Comparison of ENCODE assay signal across 24 mouse cellular contexts in genomic region chr5:133645696-133646195, GRCm38 (mm10).
DNase-seq lines count a peak whose midpoint lies in the region; ATAC-seq and TF ChIP-seq lines count a peak whose summit lies in the region.
"Had no signal": no experiment of that assay in that cellular context is flagged by ENCODE, and none has a peak within 500 bp of the region (broad histone marks: within the 10 kb centered on the region; RNA-seq: fewer than 3 reads in every experiment).

No protein-coding gene starts in this region.

- no peaks in the 10 kb centered on the region for H3K36me3 ChIP-seq in midbrain, embryonic 11.5 days (ENCODE audit: control insufficient read depth, insufficient read depth, low read length)
- H3K36me3 ChIP-seq in midbrain, embryonic 10.5 days = no peaks in the 10 kb centered on the region
- H3K36me3 ChIP-seq: embryonic facial prominence, embryonic 13.5 days; embryonic facial prominence, embryonic 15.5 days; forebrain, embryonic 10.5 days; forebrain, embryonic 12.5 days had no signal

- no peak for ATAC-seq in midbrain, embryonic 11.5 days (ENCODE audit: low FRiP score)
- ATAC-seq: activated CD4-positive, CD25-positive, alpha-beta regulatory T cell, adult 4 months; forebrain, embryonic 16.5 days; Patski had no signal

- no peaks in the 10 kb centered on the region for H3K9me3 ChIP-seq in midbrain, embryonic 11.5 days (ENCODE audit: control insufficient read depth, low read length)
- no peaks in the 10 kb centered on the region for H3K9me3 ChIP-seq in midbrain, embryonic 10.5 days (replicated peaks)
- H3K9me3 ChIP-seq: embryonic facial prominence, embryonic 13.5 days; embryonic facial prominence, embryonic 15.5 days had no signal

- no peak for TF ChIP-seq CTCF in brain, embryonic 14.5 days (IDR thresholded peaks at IDR 0.05; ENCODE audit: borderline replicate concordance, extremely low read depth, insufficient read depth, insufficient read length)

- WGBS in midbrain, embryonic 11.5 days = 95% methylated on average over 3 of the region's 3 CpGs
- WGBS in midbrain, embryonic 10.5 days = 90% methylated on average over 3 of the region's 3 CpGs

- H3K9ac ChIP-seq in midbrain, embryonic 11.5 days (ENCODE audit: low read length) = no peak overlapping the region
- H3K9ac ChIP-seq: embryonic facial prominence, embryonic 13.5 days; embryonic facial prominence, embryonic 15.5 days; forebrain, embryonic 12.5 days had no signal

- no peak overlapping the region for H3K27ac ChIP-seq in midbrain, embryonic 11.5 days (ENCODE audit: low read depth, low read length)
- H3K27ac ChIP-seq in midbrain, embryonic 10.5 days (replicated peaks) = no peak overlapping the region
- H3K27ac ChIP-seq: embryonic facial prominence, embryonic 13.5 days; embryonic facial prominence, embryonic 15.5 days; forebrain, embryonic 10.5 days; forebrain, embryonic 12.5 days had no signal

- no peak for TF ChIP-seq POLR2A in brain, embryonic 14.5 days (IDR thresholded peaks at IDR 0.05; ENCODE audit: borderline replicate concordance, extremely low read depth, insufficient read depth, insufficient read length, poor library complexity, severe bottlenecking)

- no peaks in the 10 kb centered on the region for H3K27me3 ChIP-seq in midbrain, embryonic 11.5 days (ENCODE audit: control insufficient read depth, insufficient read depth, low read length)
- no peaks in the 10 kb centered on the region for H3K27me3 ChIP-seq in midbrain, embryonic 10.5 days (ENCODE audit: low read depth, poor library complexity, severe bottlenecking)
- H3K27me3 ChIP-seq: embryonic facial prominence, embryonic 13.5 days; embryonic facial prominence, embryonic 15.5 days; Patski had no signal

- peak; percentile 77 for DNase-seq in midbrain, embryonic 11.5 days (ENCODE audit: low spot score, missing footprints)
- DNase-seq in midbrain, embryonic 10.5 days (ENCODE audit: low spot score) = no peak
- DNase-seq in Muller cell, postnatal 12 days (ENCODE audit: inconsistent ontology term) = peak; percentile 83
- DNase-seq in brain, embryonic 14.5 days (ENCODE audit: low read depth) = peak; percentile 74
- no peak for DNase-seq in spleen, postnatal 14 days (ENCODE audit: low spot score in 2 of 2)
- DNase-seq in left cerebral cortex, postnatal 25 days (ENCODE audit: low spot score in 2 of 2) = no peak
- DNase-seq: adrenal gland, adult 8-10 months; adrenal gland, postnatal 14 days; adrenal gland, postnatal 36 days; cerebellum, adult 11 months; cerebellum, adult 18-20 months; cerebellum, adult 8-10 months; cerebellum, adult 9-11 months; cerebellum, postnatal 14 days; cerebellum, postnatal 36 days; embryo, embryonic 11 days had no signal

- intact Hi-C loops in left cerebral cortex, postnatal 25 days (cut with DNase I) = no loop called here

- H3K4me3 ChIP-seq in midbrain, embryonic 11.5 days (ENCODE audit: low read depth, low read length) = no peak overlapping the region
- H3K4me3 ChIP-seq in midbrain, embryonic 10.5 days = no peak overlapping the region
- H3K4me3 ChIP-seq: embryonic facial prominence, embryonic 13.5 days; embryonic facial prominence, embryonic 15.5 days; erythroblast, embryonic 14.5 days; forebrain, embryonic 10.5 days; forebrain, embryonic 12.5 days had no signal

- H3K4me2 ChIP-seq in midbrain, embryonic 11.5 days = no peak overlapping the region
- H3K4me2 ChIP-seq: embryonic facial prominence, embryonic 13.5 days; embryonic facial prominence, embryonic 15.5 days; forebrain, embryonic 12.5 days had no signal

- H3K4me1 ChIP-seq in midbrain, embryonic 11.5 days (ENCODE audit: control insufficient read depth, insufficient read depth, low read length) = no peaks in the 10 kb centered on the region
- H3K4me1 ChIP-seq in midbrain, embryonic 10.5 days = no peaks in the 10 kb centered on the region
- H3K4me1 ChIP-seq: embryonic facial prominence, embryonic 13.5 days; embryonic facial prominence, embryonic 15.5 days; forebrain, embryonic 10.5 days; forebrain, embryonic 12.5 days had no signal

Comparison
In these comparisons a context has a peak if more than half of its experiments do, and no peak if none do; other contexts are left out.
1. DNase-seq: peak in midbrain, embryonic 11.5 days (single experiment), Muller cell, postnatal 12 days (single experiment) and brain, embryonic 14.5 days (single experiment); none in midbrain, embryonic 10.5 days (single experiment), spleen, postnatal 14 days (0 of 2) and left cerebral cortex, postnatal 25 days (0 of 2).